Mouse (Mus musculus): ENCODE measurements around the gene Tor1aip2.

DNA sequence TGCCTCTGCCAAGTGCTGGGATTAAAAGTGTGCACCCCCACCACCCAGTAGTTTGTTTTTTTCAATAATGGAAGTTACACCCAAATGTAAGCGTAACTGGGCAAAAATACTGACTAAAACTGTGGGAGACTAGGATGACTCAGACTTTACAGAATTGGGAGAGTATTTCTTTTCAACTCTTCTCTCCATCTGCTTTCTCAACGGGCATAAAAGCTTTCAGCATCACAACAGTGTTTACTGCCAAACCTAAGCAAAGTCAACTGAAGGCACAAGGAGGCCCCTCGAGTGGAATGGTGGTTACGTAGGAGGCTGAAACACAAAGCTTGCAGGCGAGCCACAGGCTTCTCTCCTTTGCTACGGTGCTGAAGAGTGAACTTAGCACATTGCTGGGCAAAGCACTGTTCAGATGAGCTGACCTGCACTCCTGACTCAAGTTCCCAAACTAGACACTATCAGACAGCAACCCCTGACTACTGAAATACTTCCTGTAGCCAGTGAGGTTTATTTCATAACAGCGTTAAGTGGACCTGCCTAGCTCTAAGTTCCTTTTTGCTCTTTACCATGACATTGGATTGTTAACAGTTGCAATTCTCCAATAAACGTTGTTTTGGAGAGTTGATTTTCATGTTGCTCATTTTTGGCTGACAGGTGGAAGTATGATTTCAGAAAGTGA lies 10.2 kb upstream of the Tor1aip2 start:
- TF ChIP-seq CTCF (IDR thresholded peaks at IDR 0.05; ENCODE audit: low read depth, low read length) (no peak), POLR2A (IDR thresholded peaks at IDR 0.05; ENCODE audit: borderline replicate concordance, low read depth, low read length) (no peak)
